Comparison of ENCODE assay signal across 10 mouse cellular contexts in genomic region chr14:23902636-23903279, GRCm38 (mm10).
DNase-seq lines count a peak whose midpoint lies in the region; ATAC-seq lines count a peak whose summit lies in the region.
"Had no signal": no experiment of that assay in that cellular context is flagged by ENCODE, and none has a peak within 500 bp of the region (broad histone marks: within the 10 kb centered on the region; RNA-seq: fewer than 3 reads in every experiment).

No protein-coding gene starts in this region.

- peaks cover 8% of the 10 kb centered on the region for H3K4me1 ChIP-seq in midbrain, embryonic 12.5 days
- H3K4me1 ChIP-seq in liver, embryonic 12.5 days, result no peaks in the 10 kb centered on the region
- no peaks in the 10 kb centered on the region for H3K4me1 ChIP-seq in kidney, embryonic 16.5 days (ENCODE audit: insufficient read depth, low read length)
- H3K4me1 ChIP-seq: liver, embryonic 13.5 days had no signal

- H3K9me3 ChIP-seq in midbrain, embryonic 12.5 days, result no peaks in the 10 kb centered on the region
- no peaks in the 10 kb centered on the region for H3K9me3 ChIP-seq in liver, embryonic 12.5 days (replicated peaks)
- no peaks in the 10 kb centered on the region for H3K9me3 ChIP-seq in kidney, embryonic 16.5 days (ENCODE audit: low read length)
- H3K9me3 ChIP-seq: liver, embryonic 13.5 days had no signal

- DNase-seq in adrenal gland, adult 8-10 months, result peak; percentile 36
- peak; percentile 52 for DNase-seq in embryo, embryonic 11 days
- DNase-seq in gastrocnemius, postnatal 25 days, result peak; percentile 81
- DNase-seq in left cerebral cortex, adult 8-10 months (ENCODE audit: low spot score in 2 of 2), result no peak
- DNase-seq in liver, result no peak
- DNase-seq: kidney, adult 18-20 months; liver, embryonic 13.5 days had no signal

- H3K27me3 ChIP-seq in midbrain, embryonic 12.5 days, result peaks cover 5% of the 10 kb centered on the region; the same call in 1 of the 2 replicates
- H3K27me3 ChIP-seq in liver, embryonic 12.5 days (replicated peaks), result no peaks in the 10 kb centered on the region
- H3K27me3 ChIP-seq in kidney, embryonic 16.5 days (ENCODE audit: insufficient read depth, low read length), result 0 out of 2 replicates have a peak, but pooled peaks cover 4% of the 10 kb centered on the region
- H3K27me3 ChIP-seq: liver, embryonic 13.5 days had no signal

- H3K27ac ChIP-seq in midbrain, embryonic 12.5 days (replicated peaks), result no peak overlapping the region
- H3K27ac ChIP-seq in liver, embryonic 12.5 days, result no peak overlapping the region
- no peak overlapping the region for H3K27ac ChIP-seq in kidney, embryonic 16.5 days (ENCODE audit: low read length)
- H3K27ac ChIP-seq: liver, embryonic 13.5 days had no signal

- no peaks in the 10 kb centered on the region for H3K36me3 ChIP-seq in midbrain, embryonic 12.5 days
- H3K36me3 ChIP-seq in liver, embryonic 12.5 days, result no peaks in the 10 kb centered on the region
- H3K36me3 ChIP-seq in kidney, embryonic 16.5 days (ENCODE audit: insufficient read depth, low read length), result no peaks in the 10 kb centered on the region
- H3K36me3 ChIP-seq: liver, embryonic 13.5 days had no signal

- H3K4me2 ChIP-seq in midbrain, embryonic 12.5 days (replicated peaks), result no peak overlapping the region
- no peak overlapping the region for H3K4me2 ChIP-seq in liver, embryonic 12.5 days
- H3K4me2 ChIP-seq in kidney, embryonic 16.5 days (replicated peaks; ENCODE audit: low read depth, low read length), result no peak overlapping the region
- H3K4me2 ChIP-seq: liver, embryonic 13.5 days had no signal

- H3K4me3 ChIP-seq in midbrain, embryonic 12.5 days, result no peak overlapping the region
- H3K4me3 ChIP-seq in liver, embryonic 12.5 days, result no peak overlapping the region
- H3K4me3 ChIP-seq in kidney, embryonic 16.5 days (ENCODE audit: low read length), result no peak overlapping the region
- H3K4me3 ChIP-seq: liver, embryonic 13.5 days had no signal

- 24% methylated on average over 10 of the region's 10 CpGs for WGBS in midbrain, embryonic 12.5 days
- WGBS in liver, embryonic 12.5 days (ENCODE audit: insufficient replicate concordance), result 45% methylated on average over 10 of the region's 10 CpGs
- whole genome bisulfite sequencing in kidney, embryonic 16.5 days, result 41% methylated on average over 10 of the region's 10 CpGs

- ATAC-seq in midbrain, embryonic 12.5 days (ENCODE audit: low FRiP score, low read depth), result peak; percentile 60; the same call in 1 of the 2 replicates
- ATAC-seq in liver, embryonic 12.5 days, result no peak
- ATAC-seq in kidney, embryonic 16.5 days (ENCODE audit: low FRiP score, low TSS enrichment), result no peak

- H3K9ac ChIP-seq in midbrain, embryonic 12.5 days (replicated peaks), result no peak overlapping the region
- no peak overlapping the region for H3K9ac ChIP-seq in liver, embryonic 12.5 days
- H3K9ac ChIP-seq in kidney, embryonic 16.5 days (replicated peaks; ENCODE audit: low read length), result no peak overlapping the region
- H3K9ac ChIP-seq: liver, embryonic 13.5 days had no signal

Comparison
In these comparisons a context has a peak if more than half of its experiments do, and no peak if none do; other contexts are left out.
1. DNase-seq: peak in adrenal gland, adult 8-10 months (single experiment), embryo, embryonic 11 days (single experiment) and gastrocnemius, postnatal 25 days (single experiment); none in left cerebral cortex, adult 8-10 months (0 of 2) and liver (single experiment).